Mouse (Mus musculus): Measurements from ENCODE around the gene Slc33a1.

- TF ChIP-seq CTCF (IDR thresholded peaks at IDR 0.05; ENCODE audit: extremely low read depth, insufficient read depth, low read length): no peak
- TF ChIP-seq POLR2A (IDR thresholded peaks at IDR 0.05; ENCODE audit: extremely low read depth, insufficient read depth, low read length): no peak
Observed at GRCm38 (mm10) chr3:63941204-63941850, 23.2 kb downstream of the Slc33a1 start.
